Mouse (Mus musculus) adrenal gland, postnatal 14 days (tissue): Measurements from ENCODE around the gene Prrg3. TPM values are rescaled to one million over a fixed set of nuclear protein-coding genes. Genes with fewer than 3 reads are reported as not detected.

Experiments used
- total RNA-seq: library from RNA; stranded (reverse); gene quantifications from 2 replicates; pipeline ENCODE4 v1.2.3, GENCODE M21; 2021

Prrg3 gene
- total RNA-seq, 1 experiment from 2014 or later = 22.9 TPM

Other genes starting within 250 kb of the Prrg3 start
- 39.1 and 43.7 TPM in 2 replicates for gene Vma21, start 146.7 kb upstream of the Prrg3 start, total RNA-seq
- 0.26 and 0.52 TPM in 2 replicates for gene Gm1141, start 41.6 kb upstream of the Prrg3 start, total RNA-seq
- not detected in 2 replicates for gene Fate1, start 10.4 kb downstream of the Prrg3 start, total RNA-seq
- 0.15 and 0.22 TPM in 2 replicates for gene Cnga2, start 29.2 kb downstream of the Prrg3 start, total RNA-seq